Mouse (Mus musculus): ENCODE results near the gene Mettl8. TPM values are rescaled to one million over a fixed set of nuclear protein-coding genes. Genes with fewer than 3 reads are reported as not detected.

Gene Mettl8
- total RNA-seq, 2 experiments from 2014 or later, result 11.0 to 13.3 TPM

GRCm38 (mm10) chr2:71037447-71037846 lies 17.9 kb downstream of the Mettl8 start:
- DNase-seq (ENCODE audit: low spot score in 2 of 2), result no peak

DNA sequence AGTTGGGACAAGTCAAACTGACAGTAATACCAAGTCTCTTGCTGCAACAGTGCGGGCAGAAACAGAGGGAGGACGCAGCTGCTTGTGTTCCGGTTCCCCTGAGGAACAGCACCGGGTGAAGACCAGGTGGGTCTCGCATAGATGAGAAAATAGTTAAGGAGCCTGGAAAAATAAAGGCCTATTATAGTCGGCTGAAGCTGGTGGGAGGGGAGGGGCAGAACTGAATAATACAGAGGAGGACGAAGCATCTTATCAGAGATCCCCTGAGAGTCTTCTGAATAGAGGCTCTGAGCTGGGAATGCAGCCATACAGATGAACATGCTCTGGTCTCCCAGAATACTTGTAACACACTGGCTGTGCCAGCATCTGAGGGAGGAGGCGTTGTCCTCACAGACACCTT lies 21.4 kb downstream of the Mettl8 start:
- DNase-seq (ENCODE audit: low spot score in 2 of 2), result no peak

GRCm38 (mm10) chr2:71033014-71033413 lies 22.4 kb downstream of the Mettl8 start:
- DNase-seq (ENCODE audit: low spot score in 2 of 2), result no peak

- DNase-seq (ENCODE audit: low spot score in 2 of 2), result no peak
These were observed 23.2 kb downstream of the Mettl8 start for GRCm38 (mm10) chr2:71031973-71032794.

GRCm38 (mm10) chr2:71030663-71031062 lies 24.7 kb downstream of the Mettl8 start:
- no peak for DNase-seq (ENCODE audit: low spot score in 2 of 2)

DNA sequence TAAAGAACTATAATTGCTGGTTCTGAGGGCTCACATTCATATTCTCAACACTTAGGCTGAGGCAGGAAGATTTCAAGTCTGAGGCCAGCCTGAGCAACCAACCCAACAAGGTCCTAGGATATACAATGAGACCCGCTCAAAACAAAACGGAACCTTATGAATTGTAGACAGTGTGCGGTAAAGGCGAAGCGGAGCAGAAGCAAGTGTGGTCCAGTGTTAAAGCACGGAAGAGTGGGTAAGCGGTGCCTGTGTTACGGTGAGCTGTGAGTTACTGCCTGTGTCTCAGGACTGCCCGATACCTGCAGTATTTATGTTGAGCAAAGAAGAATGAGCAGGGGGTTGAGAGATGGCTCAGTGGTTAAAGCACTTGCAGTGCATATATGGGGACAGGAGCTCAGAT lies 27.8 kb downstream of the Mettl8 start:
- DNase-seq (ENCODE audit: low spot score in 2 of 2), result no peak

GRCm38 (mm10) chr2:71026787-71027186 lies 28.6 kb downstream of the Mettl8 start:
- no peak for DNase-seq (ENCODE audit: low spot score in 2 of 2)

- DNase-seq (ENCODE audit: low spot score in 2 of 2), result no peak
These were observed 29.6 kb downstream of the Mettl8 start for GRCm38 (mm10) chr2:71025576-71026315.

- DNase-seq (ENCODE audit: low spot score in 2 of 2), result no peak
These were observed 31.4 kb downstream of the Mettl8 start for GRCm38 (mm10) chr2:71023986-71024385.

- DNase-seq (ENCODE audit: low spot score in 2 of 2), result no peak
These were observed 32.4 kb downstream of the Mettl8 start for GRCm38 (mm10) chr2:71022991-71023390.

- no peak for DNase-seq (ENCODE audit: low spot score in 2 of 2)
These were observed 34.7 kb downstream of the Mettl8 start for GRCm38 (mm10) chr2:71020674-71021073.

- no peak for DNase-seq (ENCODE audit: low spot score in 2 of 2)
These were observed 35.5 kb downstream of the Mettl8 start for GRCm38 (mm10) chr2:71019704-71020375.

GRCm38 (mm10) chr2:71019277-71019676 lies 36.1 kb downstream of the Mettl8 start:
- DNase-seq (ENCODE audit: low spot score in 2 of 2), result no peak

DNA sequence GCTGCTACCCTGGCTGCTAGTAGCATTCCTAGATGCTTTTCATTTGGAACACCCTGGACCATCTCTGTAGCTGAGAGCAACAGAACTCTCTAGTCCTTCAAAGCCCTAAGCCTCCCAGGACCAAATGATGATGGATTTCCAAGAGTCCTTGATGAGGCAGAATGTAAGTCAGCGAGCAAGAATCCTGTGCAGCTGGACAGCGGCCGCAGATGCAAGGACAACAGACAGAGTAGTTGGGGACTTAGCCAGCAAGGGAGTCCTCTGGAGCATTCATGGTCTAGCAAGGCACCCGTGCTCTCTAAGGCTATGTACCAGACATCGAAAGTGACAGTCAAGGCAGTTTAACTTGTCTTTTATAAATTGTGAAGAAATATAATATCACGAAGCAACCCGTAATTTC lies 41.9 kb downstream of the Mettl8 start:
- DNase-seq (ENCODE audit: low spot score in 2 of 2), result no peak

DNA sequence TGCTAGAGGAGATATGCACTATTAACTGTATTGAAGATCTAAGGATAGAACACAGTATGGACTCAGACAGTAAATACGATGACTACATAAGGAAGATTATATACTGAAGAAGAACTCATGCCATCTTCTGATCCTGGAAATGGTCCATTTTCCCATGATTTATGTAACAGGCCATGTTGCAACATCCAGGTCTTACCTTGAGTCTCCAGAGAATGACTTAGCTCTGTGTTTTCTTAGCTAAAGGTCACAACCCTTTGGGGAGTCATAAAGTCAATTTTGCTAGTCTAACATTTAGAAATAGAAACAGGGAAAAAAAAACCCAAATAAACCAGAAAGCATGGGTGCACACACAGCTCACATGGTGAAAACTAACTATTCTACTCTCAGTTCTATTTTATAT lies 43.6 kb downstream of the Mettl8 start:
- no peak for DNase-seq (ENCODE audit: low spot score in 2 of 2)

DNA sequence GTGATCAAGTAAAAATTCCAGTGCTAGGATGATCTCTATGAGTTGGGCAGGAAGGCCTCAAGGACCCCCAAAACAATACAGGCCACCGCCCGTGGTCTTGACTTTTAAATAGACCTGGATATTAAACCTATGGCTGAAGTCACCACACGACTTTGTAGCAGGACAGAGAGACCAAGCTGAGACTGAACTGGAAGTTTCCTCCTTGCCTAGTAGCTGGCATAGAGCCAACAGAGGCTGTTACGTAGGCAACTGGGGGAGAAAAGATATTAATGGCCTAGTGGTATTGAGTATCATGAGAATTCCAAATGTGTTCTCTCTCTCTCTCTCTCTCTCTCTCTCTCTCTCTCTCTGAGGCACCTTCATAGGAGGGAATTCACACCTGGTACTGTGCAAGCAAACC lies 51.0 kb downstream of the Mettl8 start:
- DNase-seq (ENCODE audit: low spot score in 2 of 2), result no peak

DNA sequence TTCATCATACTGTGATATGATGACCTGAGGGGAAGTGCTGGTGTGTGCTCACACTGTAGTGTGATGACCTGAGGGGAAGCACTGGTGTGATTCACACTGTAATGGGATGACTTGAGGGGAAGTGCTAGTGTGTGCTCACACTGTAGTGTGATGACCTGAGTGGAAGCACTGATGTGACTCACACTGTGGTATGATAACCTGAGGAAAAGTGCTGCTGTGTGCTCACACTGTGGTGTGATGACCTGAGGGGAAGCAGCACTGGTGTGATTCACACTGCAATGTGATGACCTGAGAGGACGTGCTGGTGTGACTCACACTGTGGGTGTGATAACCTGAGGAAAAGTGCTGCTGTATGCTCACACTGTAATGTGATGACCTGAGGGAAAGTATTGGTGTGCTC lies 52.9 kb downstream of the Mettl8 start:
- no peak for DNase-seq (ENCODE audit: low spot score in 2 of 2)

DNA sequence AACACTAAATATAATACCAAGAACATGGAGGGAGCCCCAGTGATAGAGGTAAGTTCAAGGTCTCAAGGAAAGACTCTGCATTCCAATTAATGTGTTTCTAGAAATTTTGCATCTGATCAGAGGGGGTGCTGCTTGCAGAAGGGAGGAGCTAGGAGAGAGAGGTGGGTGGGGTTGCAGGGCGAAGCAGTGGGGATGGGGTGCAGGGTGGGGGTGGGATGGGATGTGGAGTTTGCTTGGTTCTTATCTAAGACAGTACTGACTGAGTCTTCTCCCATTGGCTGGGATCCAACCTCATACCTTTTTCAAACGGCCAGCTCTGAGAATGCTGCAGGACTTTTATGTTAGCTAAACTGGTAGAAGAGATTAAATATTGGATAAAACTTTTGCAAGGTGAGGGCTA lies 56.6 kb downstream of the Mettl8 start:
- DNase-seq (ENCODE audit: low spot score in 2 of 2), result no peak

GRCm38 (mm10) chr2:70996438-70996837 lies 58.9 kb downstream of the Mettl8 start:
- no peak for DNase-seq (ENCODE audit: low spot score in 2 of 2)

- no peak for DNase-seq (ENCODE audit: low spot score in 2 of 2)
These were observed 59.5 kb downstream of the Mettl8 start for GRCm38 (mm10) chr2:70995900-70996299.

GRCm38 (mm10) chr2:70993740-70994139 lies 61.6 kb downstream of the Mettl8 start:
- DNase-seq (ENCODE audit: low spot score in 2 of 2), result no peak

- peak in 1 of 2 experiments; percentile 37 for DNase-seq (ENCODE audit: low spot score in 2 of 2)
These were observed 62.7 kb downstream of the Mettl8 start for GRCm38 (mm10) chr2:70992715-70993114.
